Mouse (Mus musculus): ENCODE measurements at regions not wholly inside any gene's neighbourhood (a gene's known extent, or its start where the extent isn't known, plus 50 kb on each side); places are given as distances from the start of the nearest gene placed in this dataset.

GRCm38 (mm10) chr10:41016547-41016946 lies 55.5 kb downstream of the Gpr6 start:
- no peak for TF ChIP-seq CTCF (IDR thresholded peaks at IDR 0.05; ENCODE audit: borderline replicate concordance, extremely low read depth, insufficient read depth, insufficient read length)
- TF ChIP-seq POLR2A (IDR thresholded peaks at IDR 0.05; ENCODE audit: borderline replicate concordance, extremely low read depth, insufficient read depth, insufficient read length, poor library complexity, severe bottlenecking): no peak

All from brain, embryonic 14.5 days (tissue).